Mouse (Mus musculus) kidney, adult 2 months (tissue): Measurements from ENCODE around the gene Gmcl1. TPM values are rescaled to one million over a fixed set of nuclear protein-coding genes. Genes with fewer than 3 reads are reported as not detected.

Experiments used
- DNase-seq: peaks from one replicate; pipeline ENCODE4 v3.0.0; 2021
- H3K27ac ChIP-seq: fragments of 200-500 bp; 2 replicates; pipeline ENCODE4 v1.5.1; 2012; ENCODE audit warnings: low read depth, low read length, control low read depth, inconsistent platforms; ENCODE audit not compliant: insufficient read depth
- H3K27me3 ChIP-seq: fragments of 200-500 bp; replicated peaks from 2 replicates; pipeline ENCODE4 v1.6.1; 2012; ENCODE audit warnings: mild to moderate bottlenecking, moderate library complexity, low read length, inconsistent platforms; ENCODE audit not compliant: control insufficient read depth, insufficient read depth
- H3K36me3 ChIP-seq: fragments of 200-500 bp; 2 replicates; pipeline ENCODE4 v1.6.1; 2012; ENCODE audit warnings: mild to moderate bottlenecking, moderate library complexity, low read length, inconsistent platforms; ENCODE audit not compliant: control insufficient read depth, insufficient read depth
- H3K4me1 ChIP-seq: fragments of 200-500 bp; 2 replicates; pipeline ENCODE4 v1.6.1; 2011; ENCODE audit warnings: low read length; ENCODE audit not compliant: control insufficient read depth, insufficient read depth
- H3K4me3 ChIP-seq: fragments of 200-500 bp; 2 replicates; pipeline ENCODE4 v1.5.1; 2011; ENCODE audit warnings: mild to moderate bottlenecking, low read depth, low read length, control low read depth; ENCODE audit not compliant: insufficient read depth
- CTCF ChIP-seq: fragments of 200-500 bp; conservative IDR thresholded peaks from 2 replicates; pipeline ENCODE4 v1.5.1; 2011; ENCODE audit warnings: low read depth, mild to moderate bottlenecking, control low read depth, low read length, moderate library complexity, mixed read lengths; ENCODE audit not compliant: insufficient read depth, insufficient read length
- POLR2A ChIP-seq: fragments of 200-500 bp; IDR thresholded peaks from one replicate; pipeline ENCODE4 v1.6.1; 2011; ENCODE audit warnings: low read depth, low read length, control low read depth
- WGBS: fragments of 180-500 bp; shearing (Covaris S2); methylation state at CpG from one replicate; pipeline ENCODE4 v1.1.7; 2018; 5-methylcytosine and 5-hydroxymethylcytosine counted together
- polyA plus RNA-seq: library from polyadenylated mRNA; depleted of rRNA; stranded (reverse); fragments of >200 nt; gene quantifications from 2 replicates; pipeline ENCODE4 v1.2.3, GENCODE M21; 2012

Gmcl1 gene
- polyA plus RNA-seq, 1 experiment: 10.0 TPM

DNA sequence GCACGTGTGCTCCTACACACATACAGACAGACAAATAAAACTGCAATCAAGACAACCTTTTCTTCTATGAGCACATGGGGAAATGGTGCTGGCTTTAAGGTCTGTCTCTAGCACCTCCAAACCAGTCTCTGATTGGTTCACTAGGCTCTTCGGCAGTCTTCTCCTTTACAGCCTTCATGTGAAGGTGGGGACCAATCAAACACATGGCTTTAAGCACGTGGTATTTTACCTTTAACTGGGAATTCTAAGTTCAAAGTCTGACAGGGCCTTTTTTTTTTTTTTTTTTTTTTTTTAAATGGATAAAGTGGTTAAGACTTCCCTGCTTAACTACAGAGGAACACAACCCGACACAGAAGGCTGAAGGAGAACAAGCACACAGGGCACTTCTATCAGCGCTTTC lies 68.1 kb downstream of the Gmcl1 start:
- Histone ChIP-seq H3K4me1 (peaks cover 14% of the 10 kb centered on the region; the same call in 1 of the 2 replicates), H3K4me3 (no peak overlapping the region), H3K27ac (no peak overlapping the region), H3K36me3 (0 out of 2 replicates have a peak, but pooled peaks cover 3% of the 10 kb centered on the region), H3K27me3 (no peaks in the 10 kb centered on the region)
- DNase-seq: peak; percentile 56
- 51% methylated on average over 5 of the region's 5 CpGs for WGBS
- TF ChIP-seq POLR2A (no peak), CTCF (no peak)

DNA sequence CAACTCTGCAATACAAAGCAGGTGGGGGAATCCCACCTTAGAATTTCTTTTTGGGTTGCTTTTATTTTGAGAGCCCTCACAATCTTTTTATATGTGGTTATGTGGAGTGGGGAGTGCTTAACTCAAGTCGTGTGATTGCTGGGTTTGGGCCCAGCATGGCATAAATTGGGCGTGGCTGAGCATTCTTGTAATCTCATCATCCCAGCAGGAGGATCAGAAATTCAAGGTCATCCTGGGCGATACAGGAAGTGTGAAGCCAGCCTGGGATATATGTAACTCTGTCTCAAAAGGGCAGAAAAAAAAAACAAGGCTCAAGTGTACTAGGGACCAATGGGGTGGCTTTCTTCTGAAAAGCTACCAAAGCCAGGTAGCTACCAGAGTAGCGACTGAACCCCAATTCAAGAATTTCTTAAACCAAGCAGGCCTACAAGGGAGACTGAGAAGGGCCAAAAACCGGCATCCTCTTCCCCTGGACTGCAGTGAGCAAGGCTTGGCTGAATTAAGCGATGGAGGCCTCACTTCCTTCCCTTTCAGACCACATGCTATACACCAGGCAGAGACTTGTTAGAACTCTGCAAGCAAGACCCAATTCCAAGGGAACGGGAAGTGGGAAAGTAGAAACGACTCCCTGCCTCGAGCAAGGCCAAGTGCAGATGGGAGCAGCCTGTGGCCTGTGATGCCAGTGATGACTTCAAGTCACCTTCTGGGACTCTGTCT lies 72.9 kb downstream of the Gmcl1 start:
- peaks cover 3% of the 10 kb centered on the region; the same call in 1 of the 2 replicates for H3K36me3 ChIP-seq
- H3K27ac ChIP-seq: no peak overlapping the region
- no peaks in the 10 kb centered on the region for H3K27me3 ChIP-seq
- WGBS: 65% methylated on average over 9 of the region's 9 CpGs
- peaks cover 3% of the 10 kb centered on the region; the same call in 1 of the 2 replicates for H3K4me1 ChIP-seq
- DNase-seq: no peak
- TF ChIP-seq POLR2A: no peak
- TF ChIP-seq CTCF: no peak
- H3K4me3 ChIP-seq: no peak overlapping the region

DNA sequence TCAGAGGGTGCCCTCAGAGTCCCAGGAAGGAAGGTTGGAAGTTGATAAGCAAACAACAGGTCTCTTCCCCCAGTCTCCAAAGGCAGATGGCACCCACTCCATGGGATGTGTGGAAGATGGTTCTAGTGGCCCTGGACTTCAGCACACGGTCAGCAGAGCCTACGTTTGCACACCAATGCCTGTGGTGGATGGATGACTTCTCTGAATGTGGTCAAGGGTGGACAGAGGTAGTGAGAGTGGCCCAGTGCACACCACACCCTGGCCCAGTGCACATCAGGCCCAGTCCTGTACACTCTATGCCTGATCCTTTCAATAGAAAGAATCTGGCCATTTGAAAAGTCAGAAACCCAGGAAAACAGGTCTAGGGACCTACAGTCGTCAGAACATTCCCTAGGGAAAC lies 74.7 kb downstream of the Gmcl1 start:
- 84% methylated on average over 3 of the region's 3 CpGs for WGBS
- Histone ChIP-seq H3K4me1 (peaks cover 8% of the 10 kb centered on the region; the same call in 1 of the 2 replicates), H3K36me3 (peaks cover 3% of the 10 kb centered on the region; the same call in 1 of the 2 replicates), H3K27ac (no peak overlapping the region), H3K27me3 (no peaks in the 10 kb centered on the region), H3K4me3 (no peak overlapping the region)
- DNase-seq: no peak
- TF ChIP-seq POLR2A (no peak), CTCF (no peak)

DNA sequence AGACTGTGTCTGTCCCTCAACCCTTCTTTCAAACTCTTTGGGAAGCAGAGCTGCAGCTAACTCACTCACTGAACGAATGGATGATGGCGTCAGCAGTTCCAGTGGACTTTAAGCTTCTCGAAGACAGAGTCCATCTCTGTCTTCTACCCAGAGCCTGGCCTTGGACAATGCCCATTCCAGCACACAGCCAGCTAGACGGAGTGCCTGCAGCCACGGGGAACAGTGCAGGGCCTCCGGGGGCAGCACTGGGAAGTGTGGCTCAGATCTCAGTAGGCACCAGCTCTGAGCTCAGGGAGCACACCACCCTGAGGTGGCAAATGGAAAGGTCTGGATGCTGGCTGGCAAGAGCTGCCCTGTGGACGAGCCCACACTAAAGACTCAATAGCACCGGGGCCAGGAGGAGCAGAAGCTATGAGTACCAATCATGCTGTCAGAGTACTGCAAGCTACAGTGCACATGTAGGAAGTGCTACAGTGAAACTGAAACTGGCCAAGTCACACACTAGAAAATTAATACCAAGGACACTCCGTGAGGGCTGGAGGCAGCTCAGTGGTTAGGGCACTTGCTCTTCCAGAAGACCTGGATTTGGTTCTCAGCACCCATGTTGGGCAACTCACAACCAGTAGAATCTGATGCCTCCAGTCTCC lies 78.8 kb downstream of the Gmcl1 start:
- peaks cover 8% of the 10 kb centered on the region; the same call in 1 of the 2 replicates for H3K4me1 ChIP-seq
- H3K27ac ChIP-seq: no peak overlapping the region
- H3K27me3 ChIP-seq: no peaks in the 10 kb centered on the region
- H3K4me3 ChIP-seq: no peak overlapping the region
- H3K36me3 ChIP-seq: peaks cover 3% of the 10 kb centered on the region
- peak; percentile 77 for DNase-seq
- WGBS: 46% methylated on average over 9 of the region's 9 CpGs
- no peak; the same call in 1 of the 2 replicates for TF ChIP-seq CTCF
- no peak for TF ChIP-seq POLR2A

DNA sequence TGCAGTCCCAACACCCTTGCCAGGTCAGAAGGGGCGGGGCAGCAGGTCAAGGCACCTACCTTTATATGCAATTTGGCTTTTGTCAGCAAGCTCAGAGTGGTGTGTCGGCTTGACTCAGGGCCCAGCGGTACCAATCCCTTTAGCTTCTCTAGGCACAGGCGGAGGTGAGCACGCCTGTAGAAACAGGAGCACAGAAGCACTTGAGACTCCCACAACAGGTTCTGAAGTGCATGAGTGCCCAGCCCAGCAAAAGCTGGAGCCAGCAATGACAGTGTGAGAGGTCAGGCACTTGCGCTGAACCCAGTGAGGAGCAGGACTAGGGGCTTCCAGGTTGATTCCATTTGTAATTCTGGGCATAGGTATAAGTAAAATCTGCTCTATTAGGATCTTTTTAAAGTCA lies 80.2 kb downstream of the Gmcl1 start:
- TF ChIP-seq POLR2A (no peak), CTCF (no peak)
- 90% methylated on average over 6 of the region's 6 CpGs for WGBS
- Histone ChIP-seq H3K36me3 (peaks cover 5% of the 10 kb centered on the region), H3K4me3 (no peak overlapping the region), H3K27me3 (no peaks in the 10 kb centered on the region), H3K27ac (no peak overlapping the region), H3K4me1 (peaks cover 8% of the 10 kb centered on the region; the same call in 1 of the 2 replicates)
- no peak for DNase-seq

DNA sequence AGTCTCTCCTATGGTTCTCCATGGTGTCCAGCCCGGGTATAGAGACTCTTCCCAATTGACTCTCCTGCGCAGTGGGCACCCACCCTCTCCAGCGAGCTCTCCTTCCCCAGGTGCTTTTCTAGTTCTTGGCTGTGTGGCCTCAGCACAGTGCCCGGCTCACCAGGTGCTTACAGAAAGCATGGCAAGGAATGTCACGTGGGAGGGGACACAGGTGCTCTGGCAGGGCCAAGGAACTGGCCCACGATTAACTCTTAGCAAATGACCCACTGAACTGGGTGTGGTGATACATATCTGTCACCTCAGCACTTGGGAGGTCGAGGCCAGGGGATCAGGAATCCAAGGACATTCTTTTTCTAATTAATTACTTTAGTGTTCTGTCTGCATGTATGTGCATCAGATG lies 87.0 kb downstream of the Gmcl1 start:
- WGBS: 71% methylated on average over 7 of the region's 7 CpGs

DNA sequence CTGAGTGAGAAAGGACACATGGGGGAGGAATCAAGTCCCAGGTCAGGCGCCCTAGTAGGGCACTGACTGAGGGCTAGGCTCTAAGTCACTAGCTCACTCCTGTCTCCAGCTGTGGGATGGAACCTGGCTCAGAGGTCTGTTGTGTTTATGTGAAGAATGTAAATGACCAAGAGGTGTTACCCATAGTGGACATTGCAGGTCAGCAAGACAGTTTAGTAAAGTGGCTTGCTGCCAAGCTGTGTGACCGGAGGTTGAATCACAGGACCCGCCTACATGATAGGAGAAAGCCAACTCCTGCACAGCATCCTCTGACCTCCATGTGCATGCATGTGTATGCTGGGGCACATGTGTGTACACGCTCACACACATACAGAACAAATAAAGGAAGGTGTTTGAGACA lies 87.6 kb downstream of the Gmcl1 start:
- DNase-seq: no peak
- H3K27me3 ChIP-seq: no peaks in the 10 kb centered on the region
- H3K36me3 ChIP-seq: peaks cover 5% of the 10 kb centered on the region; the same call in 1 of the 2 replicates
- no peak overlapping the region for H3K27ac ChIP-seq
- TF ChIP-seq CTCF (no peak), POLR2A (no peak)
- WGBS: 61% methylated on average over 4 of the region's 4 CpGs
- H3K4me1 ChIP-seq: no peaks in the 10 kb centered on the region
- H3K4me3 ChIP-seq: no peak overlapping the region

More for the DNA sequence above, 87.0 kb downstream of the Gmcl1 start:
- Histone ChIP-seq H3K36me3 (peaks cover 5% of the 10 kb centered on the region; the same call in 1 of the 2 replicates), H3K4me3 (no peak overlapping the region), H3K4me1 (no peaks in the 10 kb centered on the region), H3K27me3 (no peaks in the 10 kb centered on the region), H3K27ac (no peak overlapping the region)
- DNase-seq: no peak
- no peak for TF ChIP-seq POLR2A
- no peak for TF ChIP-seq CTCF
